Mouse (Mus musculus) brain, embryonic 14.5 days (tissue): ENCODE measurements at regions not wholly inside any gene's neighbourhood (a gene's known extent, or its start where the extent isn't known, plus 50 kb on each side); places are given as distances from the start of the nearest gene placed in this dataset.

ENCODE experiments used
- CTCF ChIP-seq: fragments of 200-500 bp; IDR thresholded peaks from 2 replicates; pipeline ENCODE4 v1.5.1; 2012; ENCODE audit warnings: inconsistent platforms, mild to moderate bottlenecking, moderate library complexity, borderline replicate concordance; ENCODE audit not compliant: insufficient read depth, insufficient read length; ENCODE audit errors: extremely low read depth
- POLR2A ChIP-seq: fragments of 200-500 bp; IDR thresholded peaks from 2 replicates; pipeline ENCODE4 v1.6.1; 2012; ENCODE audit warnings: mild to moderate bottlenecking, inconsistent platforms, borderline replicate concordance; ENCODE audit not compliant: poor library complexity, insufficient read depth, insufficient read length, severe bottlenecking; ENCODE audit errors: extremely low read depth

DNA sequence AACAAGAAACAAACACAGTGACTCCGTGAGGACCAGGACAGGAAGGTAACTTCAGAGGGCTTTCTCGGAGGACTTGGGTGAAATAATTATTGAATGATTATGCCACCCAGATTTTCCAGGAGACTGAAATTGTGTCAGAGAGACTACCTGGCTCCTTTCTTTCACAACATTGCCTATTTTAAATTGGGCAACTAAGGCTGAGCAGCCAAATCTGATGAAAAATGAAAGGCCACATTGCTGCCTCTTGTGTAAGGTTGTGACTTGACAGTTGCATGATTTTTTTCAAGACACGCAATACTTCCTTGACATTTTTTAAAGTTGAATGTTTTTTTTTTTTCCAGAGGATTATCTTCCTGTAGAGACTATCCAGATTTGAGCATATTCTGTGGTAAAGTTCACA, 161.5 kb upstream of the Rxylt1 start:
- TF ChIP-seq CTCF (no peak), POLR2A (no peak)
